Mouse (Mus musculus): ENCODE measurements around the gene Mtcl1.

DNA sequence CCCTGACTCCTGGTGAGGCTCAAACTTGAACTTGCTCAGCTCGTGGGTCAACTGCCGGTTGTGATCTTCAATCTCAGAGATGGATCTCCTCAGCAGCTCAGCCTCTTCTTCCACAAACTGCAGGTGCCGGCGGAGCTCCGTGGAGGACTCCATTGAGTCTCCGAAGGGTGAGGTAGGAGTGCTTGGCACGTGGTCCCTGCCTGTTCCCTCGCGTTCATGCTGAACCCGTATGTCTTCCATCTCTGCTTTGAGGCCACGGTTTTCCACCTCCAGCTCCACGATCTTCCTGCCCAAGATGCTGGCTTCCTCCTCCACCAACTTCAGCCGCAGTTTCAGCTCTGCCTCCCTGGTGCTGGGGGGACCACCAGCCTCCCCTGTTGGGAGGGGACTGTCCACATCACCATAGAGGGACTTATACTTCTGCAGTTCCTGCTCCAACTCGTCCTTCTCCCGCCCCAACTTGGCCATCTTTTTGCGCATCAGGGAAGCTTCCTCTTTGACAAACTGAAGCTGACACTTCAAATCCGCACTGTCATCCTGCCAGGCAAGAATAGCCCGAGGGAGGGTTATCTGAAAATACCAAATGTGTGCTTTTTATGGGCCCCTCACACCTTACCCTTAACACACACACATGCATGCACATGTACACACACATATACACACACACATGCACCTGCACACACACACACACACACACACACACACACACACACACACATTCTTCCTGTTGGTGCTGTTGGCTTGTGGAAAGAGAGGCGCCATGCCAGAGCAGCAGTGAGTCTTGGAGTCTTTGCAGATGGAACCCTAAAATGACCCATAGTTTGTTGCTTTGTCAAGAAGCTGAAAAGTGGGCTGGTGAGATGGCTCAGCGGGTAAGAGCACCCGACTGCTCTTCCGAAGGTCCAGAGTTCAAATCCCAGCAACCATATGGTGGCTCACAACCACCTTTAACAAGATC lies 69.4 kb downstream of the Mtcl1 start:
- TF ChIP-seq GATA1 (IDR thresholded peaks at IDR 0.05; ENCODE audit: borderline replicate concordance, low read length) (no peak), FLI1 (IDR thresholded peaks at IDR 0.05; ENCODE audit: low read length) (no peak)
